Mouse (Mus musculus) lung, postnatal 36 days (tissue): Measurements from ENCODE around the gene Pdia5.

Experiments used
- DNase-seq: peaks from one replicate; pipeline ENCODE4 v3.0.0; 2022; ENCODE audit warnings: mixed read lengths

The Pdia5 gene

GRCm38 (mm10) chr16:35490231-35491070, at the start of gene Pdia5:
TSS of gene Pdia5 (minus strand) at chr16:35490873.
- DNase-seq = peak; percentile 95

GRCm38 (mm10) chr16:35539041-35539440, 48.4 kb upstream of the Pdia5 start:
- no peak for DNase-seq

- no peak for DNase-seq
Observed at GRCm38 (mm10) chr16:35537651-35538050, 47.0 kb upstream of the Pdia5 start.

DNA sequence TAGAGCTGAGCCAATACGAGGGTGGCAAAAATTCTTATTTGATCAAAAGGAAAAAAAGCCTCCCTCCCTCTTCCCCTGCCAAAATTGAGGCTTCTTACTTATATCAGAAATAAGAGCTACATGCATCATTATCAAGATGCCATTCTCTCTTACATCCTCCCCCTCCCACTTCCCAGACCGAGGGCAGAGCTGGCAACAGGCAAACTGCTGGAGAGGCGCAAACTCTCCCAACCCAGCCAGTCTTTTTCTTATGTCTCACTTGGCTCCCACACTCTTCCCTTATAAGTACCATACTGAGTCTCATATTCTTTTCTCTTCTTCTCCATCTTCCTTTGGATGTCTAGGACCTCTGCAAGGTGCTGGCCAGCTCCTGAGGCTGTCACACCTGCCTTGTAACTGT, 44.0 kb upstream of the Pdia5 start:
- no peak for DNase-seq

DNA sequence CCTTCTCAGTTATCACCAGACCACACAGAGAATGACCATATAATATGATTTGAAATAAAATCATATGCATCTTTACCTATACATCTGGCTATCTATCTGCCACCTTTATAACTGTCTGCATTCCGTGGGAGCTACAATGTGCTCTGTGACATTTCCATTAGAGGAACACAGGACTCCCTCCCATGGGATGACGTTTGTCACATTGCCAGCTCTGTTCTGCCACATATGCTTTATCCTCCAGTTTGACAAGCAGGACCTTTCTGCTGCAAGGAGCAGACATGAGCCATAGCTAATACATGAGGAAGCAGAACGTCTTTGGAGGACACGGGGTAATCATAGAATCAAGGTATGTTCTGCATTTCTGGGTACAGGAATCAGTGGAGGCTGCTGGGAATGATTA, 33.5 kb upstream of the Pdia5 start:
- DNase-seq = no peak

DNA sequence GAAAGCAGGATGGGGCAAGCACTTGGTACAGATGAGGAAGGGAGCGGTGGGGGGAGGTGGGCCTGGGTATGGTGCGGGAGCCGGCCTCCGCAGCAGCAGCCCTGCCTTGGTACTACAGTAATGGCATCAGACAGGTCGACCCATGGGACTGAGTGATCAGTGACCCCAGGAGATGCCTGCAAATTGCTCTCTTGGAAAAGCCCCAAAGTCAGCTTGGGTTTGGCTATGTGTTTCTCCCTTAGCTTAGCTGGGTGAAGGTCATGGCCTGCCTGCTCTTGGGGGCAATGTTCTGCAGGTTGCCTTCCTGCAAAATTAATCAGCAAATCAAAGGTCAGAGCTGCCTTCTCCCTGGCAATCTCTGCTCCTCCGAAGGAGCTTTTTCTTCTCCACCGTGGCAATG, 28.6 kb upstream of the Pdia5 start:
- no peak for DNase-seq

DNA sequence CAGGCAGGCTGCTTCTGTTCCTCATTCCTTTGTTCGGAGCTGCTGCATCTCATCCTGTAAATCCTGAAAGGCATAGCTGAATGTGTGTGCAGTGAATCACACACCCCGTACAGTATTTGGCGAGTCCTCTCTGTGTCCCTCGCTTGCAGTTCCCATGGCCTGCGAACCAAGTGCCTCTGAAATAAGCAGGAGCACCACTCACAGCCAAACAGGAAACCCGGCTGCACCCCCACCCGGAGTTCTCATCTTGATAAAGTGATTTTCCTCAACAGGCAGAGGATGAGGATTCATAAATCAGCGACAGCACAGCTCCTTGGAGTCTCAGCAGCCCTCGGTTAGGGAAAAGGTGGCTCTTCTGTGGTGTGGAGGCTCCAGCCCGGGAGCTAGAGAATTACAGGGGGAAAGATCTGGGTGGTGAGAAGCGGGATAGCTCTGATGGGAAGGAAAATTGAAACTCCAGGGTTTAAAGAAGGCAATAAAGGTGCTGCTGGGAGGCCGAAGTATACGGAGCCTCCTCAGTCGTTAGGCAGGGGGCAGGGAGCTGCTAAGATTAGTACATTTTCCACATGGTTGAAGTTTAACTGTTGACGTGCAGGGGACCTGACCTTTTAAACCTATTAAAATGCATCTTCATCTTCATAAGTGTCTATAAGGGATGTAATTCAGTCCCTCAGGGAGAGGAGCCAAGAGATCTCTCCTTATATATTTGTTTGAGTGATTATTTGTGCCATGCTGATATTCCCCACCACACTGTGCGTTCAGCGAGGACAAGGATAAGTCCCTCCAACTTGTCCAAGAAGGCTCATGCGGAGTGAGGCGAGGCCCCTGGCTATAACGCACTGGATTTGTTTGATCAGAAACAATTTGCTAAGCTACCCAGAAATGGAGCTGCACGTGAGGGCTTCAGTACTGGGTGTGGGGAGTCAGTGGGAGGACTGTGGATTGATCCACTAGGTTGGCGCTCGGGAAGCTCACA, 27.6 kb upstream of the Pdia5 start:
- peak; percentile 74 for DNase-seq

DNA sequence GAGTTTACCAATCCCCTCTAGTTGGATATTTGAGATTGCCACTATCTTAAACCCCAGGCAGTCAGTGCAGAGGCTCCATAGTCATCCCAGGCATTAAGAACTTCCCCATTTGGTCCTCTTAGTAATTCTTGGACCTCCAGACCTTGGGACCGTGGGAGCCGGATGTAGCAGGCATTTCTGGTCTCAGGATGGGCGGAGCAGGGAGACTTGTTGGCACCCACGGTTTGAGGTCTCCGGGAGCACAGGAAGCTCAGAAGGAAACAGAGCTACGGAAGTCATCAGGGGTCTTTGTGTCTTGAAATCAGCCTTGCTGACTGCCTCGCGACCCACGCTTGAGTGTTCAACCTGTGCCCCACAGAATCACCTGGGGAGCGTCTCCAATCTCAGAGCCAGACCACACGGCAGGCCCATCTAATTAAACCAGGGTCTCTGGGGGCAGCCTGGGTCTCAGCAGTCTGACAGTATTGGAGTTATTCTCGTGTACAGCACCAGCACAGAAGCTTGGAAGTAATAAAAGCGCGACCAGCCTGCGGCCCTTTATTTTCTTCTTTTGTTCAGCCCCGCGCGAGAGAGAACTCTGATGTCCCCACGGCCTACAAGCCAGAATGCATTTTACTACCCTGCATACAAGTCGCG, 25.4 kb upstream of the Pdia5 start:
- DNase-seq = peak; percentile 66

DNA sequence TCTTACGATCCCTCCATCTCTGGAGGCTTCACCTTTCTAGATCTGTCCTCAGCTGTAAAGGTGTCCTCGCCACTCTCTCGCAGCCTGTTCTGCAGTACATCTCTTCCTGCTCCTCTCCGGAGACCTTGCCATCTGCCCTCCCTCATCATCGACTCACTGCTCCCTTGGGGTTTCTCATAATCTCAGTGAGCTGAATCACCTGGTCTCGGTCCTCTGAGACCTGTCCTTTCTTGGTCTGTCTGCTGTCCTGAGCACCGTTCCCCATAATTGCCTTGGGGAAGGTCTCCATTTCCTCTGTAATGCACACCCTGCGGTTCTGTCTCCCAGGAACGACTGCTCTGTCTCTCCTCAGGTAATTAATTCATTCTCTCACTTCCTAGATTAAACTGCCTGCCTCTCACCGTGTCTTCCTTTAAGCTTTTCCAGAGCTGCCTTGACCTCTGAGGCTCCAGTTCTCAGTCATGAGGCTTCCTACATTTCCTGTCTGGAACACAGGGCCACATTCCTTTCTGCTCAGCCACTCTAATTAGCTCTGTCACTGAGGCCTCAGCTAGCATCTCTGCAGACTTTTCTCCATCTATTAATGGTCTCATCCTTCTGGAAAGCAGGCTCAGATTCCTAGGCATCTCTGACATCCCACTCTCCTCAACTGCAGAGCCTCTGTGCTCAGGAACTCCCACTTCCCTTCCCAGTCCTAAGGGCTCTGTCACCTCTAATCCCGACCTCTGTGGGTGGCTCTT, 18.8 kb upstream of the Pdia5 start:
- DNase-seq = no peak

DNA sequence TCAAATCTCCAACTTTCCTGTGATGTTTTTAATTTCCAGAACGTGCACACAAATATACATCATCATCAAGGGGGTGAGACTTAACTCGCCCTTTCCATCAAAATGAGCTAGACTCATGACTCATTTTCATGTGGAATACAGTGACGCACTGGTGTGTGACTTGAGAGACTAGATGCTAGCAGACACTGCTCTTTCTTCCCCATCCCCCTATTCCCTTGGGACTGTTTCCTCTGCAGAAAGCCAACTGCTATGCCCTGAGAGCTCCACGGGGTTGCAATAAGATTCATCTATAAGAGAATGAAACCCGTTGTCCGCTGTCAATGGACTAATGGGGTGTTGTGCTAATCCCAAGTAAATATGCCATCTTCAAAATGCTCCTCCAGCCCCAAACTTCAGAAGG, 17.9 kb upstream of the Pdia5 start:
- DNase-seq = no peak

- no peak for DNase-seq
Observed at GRCm38 (mm10) chr16:35505786-35506185, 15.1 kb upstream of the Pdia5 start.

GRCm38 (mm10) chr16:35504266-35504665, 13.6 kb upstream of the Pdia5 start:
- DNase-seq = no peak

DNA sequence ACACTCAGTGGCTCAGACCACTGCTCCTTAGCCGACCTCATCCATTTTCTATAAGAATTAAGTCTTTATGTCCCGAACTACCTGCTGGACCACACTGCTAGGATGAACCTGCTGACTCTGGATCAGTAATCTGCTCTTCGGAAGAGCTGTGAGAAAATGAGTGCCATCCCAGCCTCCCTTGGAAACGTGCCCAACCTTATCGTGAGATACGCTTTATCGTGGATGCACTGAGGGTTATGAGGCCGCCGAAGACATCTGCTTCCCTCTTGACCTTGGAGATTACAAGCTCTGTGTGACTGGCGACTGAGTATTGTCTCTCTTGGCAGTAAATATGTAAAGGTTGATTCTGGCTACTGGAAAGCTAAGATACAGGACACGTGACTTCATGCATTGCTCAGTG, 11.8 kb upstream of the Pdia5 start:
- DNase-seq = no peak

- no peak for DNase-seq
Observed at GRCm38 (mm10) chr16:35501106-35501760, 10.6 kb upstream of the Pdia5 start.

GRCm38 (mm10) chr16:35500342-35500741, 9.7 kb upstream of the Pdia5 start:
- no peak for DNase-seq

DNA sequence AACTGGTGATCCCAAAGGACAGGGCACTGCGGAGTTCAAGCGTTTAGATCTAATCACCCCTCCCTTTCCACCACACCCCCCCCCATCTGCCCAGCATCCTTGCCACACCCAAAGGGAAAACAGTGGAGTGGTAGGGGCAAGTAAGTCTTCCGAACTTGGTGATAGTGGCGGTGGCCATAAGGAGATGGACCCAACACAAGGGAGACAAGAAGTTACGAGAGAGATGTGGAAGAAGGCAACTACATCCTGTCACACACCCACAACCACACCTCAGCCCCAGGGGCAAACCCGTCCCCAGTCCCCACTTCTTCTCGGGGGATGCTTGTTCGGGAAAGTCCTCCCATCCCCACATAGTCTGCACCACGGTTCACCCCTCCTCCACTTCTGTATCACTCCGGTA, 880 bp downstream of the Pdia5 start:
- DNase-seq = peak; percentile 18

GRCm38 (mm10) chr16:35489066-35489718, 1.5 kb downstream of the Pdia5 start:
- DNase-seq = peak; percentile 22

GRCm38 (mm10) chr16:35487776-35488175, 2.9 kb downstream of the Pdia5 start:
- no peak for DNase-seq

- DNase-seq = no peak
Observed at GRCm38 (mm10) chr16:35487056-35487455, 3.6 kb downstream of the Pdia5 start.

GRCm38 (mm10) chr16:35485711-35486110, 5.0 kb downstream of the Pdia5 start:
- no peak for DNase-seq

GRCm38 (mm10) chr16:35484526-35485233, 6.0 kb downstream of the Pdia5 start:
- DNase-seq = no peak
